In genomic region chr7:4739544-4740275, GRCm38 (mm10) we compare ENCODE assay signal across 8 mouse cellular contexts. TPM values are rescaled to one million over a fixed set of nuclear protein-coding genes. Genes with fewer than 3 reads are reported as not detected.
DNase-seq lines count a peak whose midpoint lies in the region; ATAC-seq and TF ChIP-seq lines count a peak whose summit lies in the region.

TSS of gene Kmt5c (plus strand) at chr7:4740115.

- peaks cover 22% of the 10 kb centered on the region for H3K36me3 ChIP-seq in hindbrain, embryonic 13.5 days

- in situ Hi-C loops in Patski (cut with MboI; ENCODE audit: low pct_unique_long_range_greater_than_20kb): loop anchor here (10.0 kb wide), 1 partner anchor 55 kb away; the partner anchor contains the start of gene Rpl28

- peaks cover 44% of the 10 kb centered on the region for H3K4me1 ChIP-seq in hindbrain, embryonic 13.5 days (replicated peaks)

- no peaks in the 10 kb centered on the region for H3K9me3 ChIP-seq in hindbrain, embryonic 13.5 days

- under 1% methylated on average over 34 of the region's 44 CpGs for WGBS in hindbrain, embryonic 13.5 days

- H3K27me3 ChIP-seq in Patski: no peaks in the 10 kb centered on the region
- H3K27me3 ChIP-seq in hindbrain, embryonic 13.5 days: no peaks in the 10 kb centered on the region

- TF ChIP-seq CTCF in Patski (IDR thresholded peaks at IDR 0.05): no peak

- peak within 1 kb of the TSS; percentile 95 for H3K27ac ChIP-seq in hindbrain, embryonic 13.5 days

- peak within 1 kb of the TSS; percentile 93 for H3K9ac ChIP-seq in hindbrain, embryonic 13.5 days

- H3K4me3 ChIP-seq in hindbrain, embryonic 13.5 days: peak within 1 kb of the TSS; percentile 78

- peak within 1 kb of the TSS; percentile 87 for H3K4me2 ChIP-seq in hindbrain, embryonic 13.5 days

- CTCF ChIA-PET in Patski (lab: Charles Lee): interaction anchor here (1.4 to 1.7 kb wide), 3 partner anchors 27 to 49 kb away, joined by 3 to 4 read pairs (median 3); no protein-coding TSS in a partner anchor

- peak; percentile 100 for DNase-seq in Patski (ENCODE audit: low read depth, low spot score)
- DNase-seq in cerebellum, postnatal 14 days: peak; percentile 98
- peak; percentile 97 to 99 for DNase-seq in frontal cortex, postnatal 14 days (ENCODE audit: low spot score in 2 of 2)
- peak; percentile 82 to 92 for DNase-seq in layer of hippocampus, postnatal 25 days (ENCODE audit: extremely low spot score in 1 of 2, low spot score in 1 of 2)
- DNase-seq in lung, postnatal 25 days (ENCODE audit: low spot score): peak; percentile 100
- peak; percentile 100 for DNase-seq in retina, embryonic 14.5 days (ENCODE audit: low spot score)
- peak; percentile 92 for DNase-seq in thymus, postnatal 4 days

- ATAC-seq in Patski: peak; percentile 96
- peak; percentile 97 for ATAC-seq in hindbrain, embryonic 13.5 days (ENCODE audit: low FRiP score)

- POLR2A ChIA-PET in Patski (lab: Charles Lee): interaction anchor here (1.3 kb wide), 1 partner anchor 53 kb away, joined by 3 read pairs; the partner anchor contains the start of gene Rpl28

RNA-seq across cellular contexts. Expression of gene Kmt5c, which starts in this region (rescaled TPM):
- 58.6 TPM for polyA plus RNA-seq in Patski (2021)
- 79.4 and 86.8 TPM in 2 replicates for polyA plus RNA-seq in hindbrain, embryonic 13.5 days (2015; fragmentation: Nextera tagmentation; extraction: Ambion mirVana)
- total RNA-seq in layer of hippocampus, postnatal 25 days (2021): 10 to 100 TPM; 23.5 to 34.3 TPM

Comparison
In these comparisons a context has a peak if more than half of its experiments do, and no peak if none do; other contexts are left out.
1. Peak in every context shown above with its lines: DNase-seq, ATAC-seq, H3K4me3 ChIP-seq and H3K27ac ChIP-seq.